Mouse (Mus musculus) duodenum, adult 2 months (tissue): Measurements from ENCODE around the gene Crkl. TPM values are rescaled to one million over a fixed set of nuclear protein-coding genes. Genes with fewer than 3 reads are reported as not detected.

Experiments used
- polyA plus RNA-seq: library from polyadenylated mRNA; depleted of rRNA; stranded (reverse); fragments of >200 nt; gene quantifications from 2 replicates; pipeline ENCODE4 v1.2.3, GENCODE M21; 2012; ENCODE audit warnings: low replicate concordance; rRNA removed

Crkl gene
- 26.8 and 38.8 TPM in 2 replicates for polyA plus RNA-seq

DNA sequence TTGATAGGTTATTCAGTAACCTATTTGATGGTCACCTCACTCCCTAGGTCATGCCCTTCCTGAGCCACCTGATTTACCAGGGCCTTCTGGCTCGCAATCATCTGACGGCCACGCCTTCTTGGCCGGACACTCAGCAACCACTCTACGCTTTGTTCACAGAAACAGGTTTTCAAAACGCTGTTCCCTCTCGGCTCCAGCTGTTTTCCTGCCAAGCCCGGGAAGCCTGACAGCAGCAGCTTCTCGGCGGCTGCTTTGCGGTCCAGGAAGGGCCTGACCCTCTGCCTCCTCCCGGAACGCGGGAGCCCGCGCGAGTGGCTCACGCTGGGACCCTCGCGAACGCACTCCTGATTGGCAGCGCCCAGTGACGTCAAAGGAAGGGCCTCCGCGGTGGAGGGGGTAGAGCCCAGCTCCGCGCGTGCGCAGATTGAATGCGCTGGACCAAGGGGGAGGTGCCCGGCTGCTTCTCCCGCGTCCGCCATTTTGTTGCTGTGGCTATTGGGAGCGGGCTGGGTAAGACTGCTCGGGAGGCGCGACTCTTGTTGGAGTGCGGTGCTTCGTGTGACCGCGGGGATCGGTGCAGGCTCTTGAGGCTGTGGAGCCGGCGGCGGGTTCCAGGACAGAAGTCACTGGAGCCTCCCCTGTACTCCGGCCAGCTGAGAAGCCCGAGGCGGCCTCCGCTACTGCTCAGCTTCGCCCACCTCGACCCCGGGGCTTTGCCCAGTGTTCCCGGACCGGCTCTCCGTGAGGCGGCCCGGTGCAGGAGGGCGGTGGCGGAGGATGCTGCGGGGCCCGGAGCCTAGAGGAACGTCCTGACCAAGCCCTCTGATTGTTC is at the start of gene Crkl:
Crkl (plus strand) TSS at position 447 of the 832 bp plus-strand sequence.

GRCm38 (mm10) chr16:17405736-17406443 is 45.9 kb upstream of the Crkl start, which contains the start of the genes Snap29 and Pi4ka:
Gene Snap29, plus strand, starts transcription at chr16:17405986.
Gene Pi4ka, minus strand, starts transcription at chr16:17406314.

GRCm38 (mm10) chr16:17489469-17490111 is 37.8 kb downstream of the Crkl start, which contains the start of gene Aifm3:
Gene Aifm3, plus strand, starts transcription at chr16:17489611.

DNA sequence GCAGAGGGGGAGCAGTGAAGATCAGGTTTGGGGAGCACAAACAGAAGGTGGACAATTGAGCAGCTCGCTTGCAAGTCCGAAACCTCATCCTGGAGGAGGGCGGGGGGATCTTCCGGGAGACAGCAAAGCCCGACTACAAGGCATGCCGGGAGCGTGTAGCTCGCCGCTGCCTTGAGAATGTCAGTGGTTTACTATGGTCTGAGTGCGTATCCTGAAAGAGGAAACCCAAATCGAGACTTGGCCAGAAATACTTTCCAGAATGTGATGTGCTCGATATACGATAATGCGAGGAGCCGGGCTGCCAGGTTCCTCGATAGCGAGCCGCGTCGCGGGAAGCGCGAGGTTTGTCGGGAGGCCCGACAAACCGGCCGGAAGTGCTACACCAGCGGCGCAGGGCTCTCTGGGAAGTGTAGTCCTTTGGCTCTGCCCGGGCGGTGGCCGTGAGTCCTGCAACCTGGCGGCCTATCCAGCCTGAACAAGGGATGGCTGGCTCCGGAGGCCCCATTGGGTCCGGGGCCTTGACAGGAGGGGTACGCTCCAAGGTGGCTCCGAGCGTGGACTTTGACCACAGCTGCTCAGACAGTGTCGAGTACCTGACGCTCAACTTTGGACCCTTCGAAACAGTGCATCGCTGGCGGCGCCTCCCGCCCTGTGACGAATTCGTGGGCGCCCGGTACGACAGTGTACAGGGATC is 56.9 kb downstream of the Crkl start, which contains the start of gene Lztr1:
Lztr1 (plus strand) TSS at position 143 of the 694 bp plus-strand sequence.

DNA sequence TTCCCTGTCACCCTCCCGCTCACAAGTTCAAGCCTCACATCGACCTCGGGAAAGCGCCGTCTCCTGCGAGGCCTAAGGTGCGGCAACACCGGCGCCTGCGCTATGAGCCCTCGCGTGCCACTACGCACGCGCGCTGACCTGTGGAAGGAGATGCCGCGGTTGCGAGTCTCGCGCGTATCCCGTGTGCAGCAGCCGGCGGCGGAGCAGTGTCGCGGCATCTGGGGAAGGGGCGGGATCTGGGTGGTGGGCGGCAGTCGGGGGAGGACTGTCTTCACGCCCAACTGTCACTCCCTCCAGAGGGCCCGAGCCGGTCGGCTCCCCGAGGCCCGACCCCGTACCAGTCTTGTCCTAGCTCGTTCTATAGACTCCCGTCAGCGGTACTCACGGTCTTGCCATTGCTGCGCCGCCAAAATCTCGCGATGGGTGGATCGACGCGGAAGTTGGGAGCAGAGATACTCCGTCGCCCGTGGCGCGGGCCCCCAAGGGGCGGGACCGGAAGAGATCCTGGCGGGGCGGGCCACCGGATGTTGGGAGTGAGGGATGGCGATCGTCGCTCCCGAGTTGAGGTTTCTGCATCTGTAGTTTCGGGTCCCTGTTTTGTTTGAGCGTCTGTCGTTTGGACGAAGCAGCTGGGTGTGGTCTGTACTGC is 79.0 kb downstream of the Crkl start, which contains the start of gene Thap7:
Thap7 (minus strand) TSS at position 497 of the 649 bp plus-strand sequence.

Other genes with a start within 250 kb of the Crkl start
- 56.4 and 75.8 TPM in 2 replicates for gene Ube2l3, start 249.3 kb upstream of the Crkl start, polyA plus RNA-seq
- 0.06 and 0.11 TPM in 2 replicates for gene Rimbp3, start 243.4 kb upstream of the Crkl start, polyA plus RNA-seq
- 1.2 and 2.2 TPM in 2 replicates for gene Hic2, start 218.4 kb upstream of the Crkl start, polyA plus RNA-seq
- 6.2 and 12.6 TPM in 2 replicates for gene Tmem191c, start 175.9 kb upstream of the Crkl start, polyA plus RNA-seq
- gene Serpind1, start 120.6 kb upstream of the Crkl start, polyA plus RNA-seq, result 0.08 TPM in 1 of 2 replicates, not detected in the other
- gene Snap29, start 46.0 kb upstream of the Crkl start, polyA plus RNA-seq, result 2.6 and 4.5 TPM in 2 replicates
- 32.3 and 39.8 TPM in 2 replicates for gene Pi4ka, start 45.7 kb upstream of the Crkl start, polyA plus RNA-seq
- 0.87 and 0.91 TPM in 2 replicates for gene Aifm3, start 37.6 kb downstream of the Crkl start, polyA plus RNA-seq
- gene Lztr1, start 56.7 kb downstream of the Crkl start, polyA plus RNA-seq, result 143 and 180 TPM in 2 replicates
- gene Thap7, start 79.1 kb downstream of the Crkl start, polyA plus RNA-seq, result 75.3 and 98.6 TPM in 2 replicates
- 0.21 and 0.33 TPM in 2 replicates for gene Lrrc74b, start 109.3 kb downstream of the Crkl start, polyA plus RNA-seq
- 1.1 and 1.6 TPM in 2 replicates for gene P2rx6, start 109.9 kb downstream of the Crkl start, polyA plus RNA-seq
- gene Slc7a4, start 131.2 kb downstream of the Crkl start, polyA plus RNA-seq, result 14.7 and 24.5 TPM in 2 replicates
- 17.7 and 54.4 TPM in 2 replicates for gene Smpd4, start 167.4 kb downstream of the Crkl start, polyA plus RNA-seq
- gene Ccdc74a, start 194.5 kb downstream of the Crkl start, polyA plus RNA-seq, result 0.55 and 0.85 TPM in 2 replicates